Mouse (Mus musculus) lung, adult 18-20 months (tissue): ENCODE data around the gene Nln.

Experiments used
- DNase-seq, 2 experiments: peaks; one replicate each; pipeline ENCODE4 v3.0.0; 2022; ENCODE audit warnings: mixed read lengths in 2 of 2

The Nln gene

DNA sequence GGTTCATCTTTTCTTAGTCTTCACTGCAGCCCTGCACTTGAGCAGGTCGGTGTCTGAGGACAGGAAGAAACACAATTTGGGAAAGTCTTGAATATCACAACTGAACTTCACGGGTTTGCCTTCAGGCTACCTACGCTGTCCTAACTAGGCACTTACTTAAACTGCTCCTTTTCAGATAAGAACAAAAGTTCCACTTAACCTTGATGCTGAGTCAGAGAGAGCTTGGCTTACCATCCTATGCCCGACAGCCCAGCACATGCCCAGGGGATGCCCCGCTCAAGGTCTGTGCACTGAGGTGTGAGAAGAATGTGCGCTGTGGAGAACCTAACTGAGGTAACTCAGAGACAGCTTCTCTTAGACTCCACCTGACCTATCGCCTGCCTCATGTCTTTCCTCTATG, 67.9 kb downstream of the Nln start:
- no peak for DNase-seq

- DNase-seq, result no peak
Measured at GRCm38 (mm10) chr13:104040950-104041349, 68.5 kb downstream of the Nln start.

DNA sequence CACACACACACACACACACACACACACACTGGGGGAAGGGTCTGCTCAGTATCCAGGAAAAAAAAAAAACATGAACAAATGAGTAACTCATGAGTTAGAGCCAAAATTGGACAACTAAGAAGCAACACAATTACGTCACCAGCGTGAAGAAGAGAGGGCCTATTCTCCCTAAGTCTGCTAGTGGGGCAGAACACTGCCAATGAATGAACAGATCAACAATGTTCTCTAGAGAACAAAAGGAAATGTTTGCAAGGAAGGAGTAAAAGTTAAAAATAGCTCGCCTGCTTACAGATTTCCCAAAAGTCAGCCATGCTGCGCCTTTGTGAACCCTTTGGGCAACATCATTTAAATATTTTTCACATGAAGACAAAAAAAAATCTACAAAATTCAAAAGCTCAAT, 69.6 kb downstream of the Nln start:
- DNase-seq, result no peak

GRCm38 (mm10) chr13:104038891-104039290, 70.5 kb downstream of the Nln start:
- DNase-seq, result peak; percentile 74 to 76

GRCm38 (mm10) chr13:104038358-104038757, 71.1 kb downstream of the Nln start:
- DNase-seq, result no peak

GRCm38 (mm10) chr13:104037531-104038290, 71.7 kb downstream of the Nln start:
- peak; percentile 60 to 82 for DNase-seq

DNA sequence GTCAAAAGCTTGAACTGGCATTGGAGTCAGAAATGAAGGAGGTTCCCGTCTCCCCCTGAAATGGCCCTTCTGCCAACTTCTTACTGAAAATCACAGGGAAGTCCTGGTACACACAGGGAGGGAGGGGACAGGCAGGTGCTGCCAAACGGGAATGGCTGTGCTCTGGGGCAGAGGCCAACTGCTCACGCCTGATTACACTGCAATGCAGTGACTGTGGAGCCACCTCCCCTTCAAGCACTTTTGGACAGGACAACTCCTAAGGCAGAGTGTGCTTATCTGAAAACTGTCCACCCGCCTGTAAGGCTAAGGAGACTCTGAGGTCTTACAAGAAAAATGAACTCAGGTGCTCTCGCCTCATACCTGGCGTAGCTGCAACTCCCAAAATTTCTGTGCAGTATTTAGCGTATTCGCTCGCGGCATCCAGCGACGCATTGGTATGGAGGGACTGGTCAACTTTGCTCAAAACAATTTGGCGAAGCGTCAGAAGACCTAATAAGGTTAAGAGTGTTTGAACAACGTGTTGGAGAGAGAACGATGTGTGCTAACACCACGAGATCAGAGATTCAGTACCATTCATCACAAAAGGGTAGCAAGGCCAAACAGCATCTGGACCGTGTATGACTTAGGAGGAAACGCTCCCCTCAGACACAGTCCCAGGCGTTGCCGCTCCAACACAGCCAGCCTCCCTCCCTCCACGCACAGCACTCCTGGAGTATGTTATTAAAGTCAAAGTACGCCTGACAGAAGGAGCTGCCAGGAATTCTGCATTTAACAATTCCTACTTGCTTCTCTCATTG, 72.7 kb downstream of the Nln start:
- peak; percentile 87 to 90 for DNase-seq

DNA sequence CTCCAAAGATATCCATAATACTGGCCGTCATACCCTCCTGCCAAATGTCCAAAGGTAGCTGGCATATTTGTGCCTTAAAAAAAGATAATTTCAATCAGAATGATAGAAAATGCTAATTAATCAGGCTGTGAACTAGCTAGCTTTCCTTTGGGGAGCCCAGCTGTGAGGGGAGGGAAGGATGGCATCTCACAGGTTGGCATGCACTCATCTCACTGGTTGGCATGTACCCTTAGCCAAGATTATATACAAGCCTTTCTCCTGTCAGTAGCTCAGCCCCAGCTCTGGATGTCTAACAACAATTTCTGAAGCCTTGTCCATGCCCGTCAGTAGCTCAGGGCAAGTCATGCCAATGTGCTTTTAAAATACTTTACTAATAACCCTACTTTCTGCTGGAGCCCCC, 73.8 kb downstream of the Nln start:
- DNase-seq, result no peak

GRCm38 (mm10) chr13:104034854-104035253, 74.6 kb downstream of the Nln start:
- peak in 1 of 2 experiments; percentile 55 for DNase-seq

GRCm38 (mm10) chr13:104032620-104033133, 76.7 kb downstream of the Nln start:
- DNase-seq, result no peak

GRCm38 (mm10) chr13:104031821-104032331, 77.5 kb downstream of the Nln start:
- peak; percentile 67 to 72 for DNase-seq

- DNase-seq, result no peak
Measured at GRCm38 (mm10) chr13:104030956-104031355, 78.5 kb downstream of the Nln start.

DNA sequence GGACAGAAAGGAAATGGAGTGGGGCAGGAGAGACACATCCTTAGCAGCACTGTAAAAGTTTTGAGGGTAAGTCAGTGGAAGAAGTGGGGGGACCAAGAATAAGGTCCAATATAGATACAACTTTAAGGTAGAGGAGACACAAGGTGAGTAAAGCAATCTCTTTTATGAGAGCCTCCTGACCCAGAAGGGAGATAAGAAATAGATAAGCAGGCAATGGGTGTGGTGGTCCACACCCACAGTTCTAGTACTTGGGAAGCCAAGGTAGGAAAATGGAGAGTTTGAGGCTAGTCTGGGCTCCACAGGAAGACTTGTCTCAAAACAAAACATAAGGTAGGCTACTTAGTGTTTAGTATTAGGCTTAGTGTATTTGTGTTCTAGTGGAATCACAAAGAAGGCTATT, 79.9 kb downstream of the Nln start:
- DNase-seq, result no peak

GRCm38 (mm10) chr13:104029089-104029488, 80.3 kb downstream of the Nln start:
- no peak for DNase-seq

DNA sequence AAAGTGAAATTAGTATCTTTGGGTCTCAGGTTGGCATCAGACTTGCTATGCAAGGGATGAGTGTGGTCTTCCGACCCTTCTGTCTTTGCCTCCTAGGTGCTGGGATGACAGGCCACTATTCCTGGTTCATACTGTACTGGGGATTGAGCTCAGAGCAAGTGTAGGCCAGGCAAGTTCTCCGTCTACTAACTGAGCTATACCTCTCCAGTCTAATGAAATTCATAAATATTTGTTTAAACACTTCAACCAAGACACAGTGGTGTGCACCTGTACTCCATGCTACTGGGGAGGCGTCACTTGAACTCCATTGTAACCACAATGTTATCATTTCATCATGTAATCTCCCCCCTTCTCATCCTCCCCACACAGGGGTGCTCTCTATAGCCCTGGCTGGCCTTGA, 82.9 kb downstream of the Nln start:
- DNase-seq, result no peak

- DNase-seq, result no peak
Measured at GRCm38 (mm10) chr13:104025710-104025995, 83.8 kb downstream of the Nln start.

- DNase-seq, result no peak
Measured at GRCm38 (mm10) chr13:104024856-104025709, 84.3 kb downstream of the Nln start.

DNA sequence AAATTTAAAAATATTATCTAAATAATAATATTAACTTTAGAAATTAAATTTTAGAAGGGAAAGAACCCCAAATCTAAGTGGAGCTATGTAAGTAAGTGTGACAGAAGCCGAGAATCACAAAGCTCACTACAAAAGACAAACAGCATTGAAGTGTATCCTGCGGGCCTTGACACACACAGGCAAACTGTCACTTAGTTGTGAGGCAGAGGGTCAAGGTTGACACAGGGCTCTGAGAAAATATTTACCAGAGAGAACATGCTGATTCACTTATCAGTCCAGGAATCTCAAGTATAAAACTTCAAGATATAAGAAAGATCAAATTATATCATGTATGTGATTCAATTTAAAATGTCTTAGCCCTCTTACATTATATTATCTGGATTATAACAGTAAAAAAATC, 85.1 kb downstream of the Nln start:
- no peak for DNase-seq

- DNase-seq, result no peak
Measured at GRCm38 (mm10) chr13:104023356-104023911, 86.0 kb downstream of the Nln start.

GRCm38 (mm10) chr13:104018466-104019076, 90.8 kb downstream of the Nln start:
- DNase-seq, result no peak

DNA sequence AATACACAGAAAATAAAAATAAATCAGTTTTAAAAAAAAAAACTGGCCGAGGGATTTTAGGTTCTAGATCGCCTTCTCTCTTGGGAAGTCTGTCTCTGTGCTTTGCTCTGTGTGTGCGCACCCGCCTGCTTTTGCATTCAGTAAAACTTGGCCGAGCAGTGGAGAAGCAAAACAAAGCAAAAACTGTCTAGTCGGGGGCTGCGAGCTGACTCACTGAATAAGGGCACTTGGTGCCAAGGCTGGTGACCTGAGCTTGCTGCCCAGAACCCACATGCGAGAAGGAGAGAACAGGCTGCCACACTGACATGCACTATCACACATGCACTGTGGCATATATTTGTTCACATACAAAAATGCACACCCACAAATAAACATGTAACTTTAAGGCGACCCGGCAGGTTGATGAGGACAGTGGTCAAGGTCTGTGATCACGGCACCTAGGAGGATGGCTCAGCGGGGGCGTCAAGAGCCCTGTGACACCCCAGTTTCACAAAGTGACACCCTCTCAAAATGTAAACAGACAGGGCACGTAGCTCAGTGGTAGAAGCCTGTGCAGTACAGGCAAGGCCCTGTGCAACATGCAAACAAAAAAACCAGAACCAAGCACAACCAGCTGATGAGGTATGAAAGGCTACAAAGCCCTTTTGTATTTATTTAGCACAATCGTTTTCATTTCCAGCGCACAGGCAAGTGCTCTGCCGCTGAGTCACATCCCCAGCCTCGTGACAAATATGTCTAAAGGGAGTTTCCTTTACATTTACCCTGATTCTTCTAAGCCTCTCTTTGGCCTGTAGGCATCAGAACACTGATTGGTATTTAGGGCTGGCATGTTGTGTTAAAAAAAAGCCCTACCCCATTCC, 93.9 kb downstream of the Nln start:
- no peak for DNase-seq
